Mouse (Mus musculus) myocyte (in vitro differentiated cells): ENCODE measurements around the gene Cbx3.

Source experiments
- CEBPB ChIP-seq: IDR thresholded peaks from 2 replicates; pipeline ENCODE4 v1.6.1; 2011; ENCODE audit warnings: mild to moderate bottlenecking, moderate library complexity; ENCODE audit not compliant: poor library complexity, insufficient read depth, severe bottlenecking
- MYOG ChIP-seq, 3 experiments: IDR thresholded peaks; one replicate each; pipeline ENCODE4 v1.6.1; 2011; ENCODE audit warnings: control low read depth in 2 of 3, low read depth in 2 of 3, mild to moderate bottlenecking in 2 of 3; ENCODE audit not compliant: insufficient read length in 2 of 3, control insufficient read depth in 1 of 3, insufficient read depth in 1 of 3
- POLR2A ChIP-seq: IDR thresholded peaks from one replicate; pipeline ENCODE4 v1.6.1; 2011; ENCODE audit warnings: low read depth, mild to moderate bottlenecking, control low read depth, moderate library complexity; ENCODE audit not compliant: insufficient read length
- POLR2AphosphoS2 ChIP-seq: IDR thresholded peaks from one replicate; pipeline ENCODE4 v1.6.1; 2011; ENCODE audit warnings: low read depth, control low read depth; ENCODE audit not compliant: insufficient read length
- SRF ChIP-seq: IDR thresholded peaks from one replicate; pipeline ENCODE4 v1.6.1; 2011; ENCODE audit warnings: low read depth; ENCODE audit not compliant: control insufficient read depth, insufficient read length
- USF1 ChIP-seq: IDR thresholded peaks from one replicate; pipeline ENCODE4 v1.6.1; 2011; ENCODE audit warnings: low read depth, mild to moderate bottlenecking, control low read depth, moderate library complexity

DNA sequence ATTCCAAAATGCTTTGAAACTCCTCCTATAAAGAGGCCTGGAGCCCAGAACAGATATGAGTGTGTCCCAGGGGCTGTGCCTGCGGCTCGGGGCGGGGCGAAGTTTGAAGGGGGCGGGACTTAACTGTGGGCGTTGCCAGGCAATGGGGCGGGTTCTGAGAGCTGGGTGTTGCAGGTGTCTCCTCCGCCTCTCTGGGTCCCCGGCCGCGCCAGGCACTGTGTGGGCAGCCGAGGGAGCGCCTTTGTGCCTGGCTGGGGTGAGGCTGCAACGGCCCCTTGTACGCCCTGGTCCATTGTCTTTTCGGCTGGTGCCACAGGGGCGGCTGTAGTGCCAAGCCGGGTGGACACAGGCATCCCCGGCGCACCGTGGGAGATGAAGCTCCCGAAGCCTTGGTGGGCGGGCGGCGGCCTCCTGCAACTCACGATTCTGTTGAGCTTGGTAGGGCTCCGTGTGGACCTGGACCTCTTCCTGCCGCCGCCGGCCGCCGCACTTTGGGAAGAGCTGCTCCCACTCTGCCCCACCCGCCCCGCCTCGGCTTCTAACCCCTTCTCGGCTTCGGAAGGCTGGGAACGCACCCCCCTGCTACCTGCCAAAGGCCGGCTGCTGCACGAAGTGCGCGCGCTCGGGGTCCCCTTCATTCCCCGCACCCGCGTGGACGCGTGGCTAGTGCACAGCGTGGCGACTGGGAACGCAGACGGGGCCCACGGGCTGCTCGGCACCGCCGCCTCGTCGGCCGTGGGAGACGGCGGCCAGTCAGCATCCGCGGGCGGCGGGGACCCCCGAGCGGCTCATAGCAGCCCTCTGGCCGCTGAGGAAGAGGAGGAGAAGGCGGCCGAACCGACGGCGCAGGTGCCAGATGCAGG lies 37.4 kb upstream of the Cbx3 start, which contains the start of gene Nfe2l3:
- no peak for TF ChIP-seq POLR2A
- TF ChIP-seq SRF: no peak
- no peak for TF ChIP-seq MYOG (IDR thresholded peaks at IDR 0.05; ENCODE audit: control insufficient read depth in 1 of 3, insufficient read depth in 1 of 3, insufficient read length in 2 of 3, low read depth in 2 of 3)
- TF ChIP-seq USF1: no peak
- TF ChIP-seq CEBPB: no peak
- TF ChIP-seq POLR2AphosphoS2: no peak
